Mouse (Mus musculus): ENCODE results near the gene Insl3.

Gene Insl3

DNA sequence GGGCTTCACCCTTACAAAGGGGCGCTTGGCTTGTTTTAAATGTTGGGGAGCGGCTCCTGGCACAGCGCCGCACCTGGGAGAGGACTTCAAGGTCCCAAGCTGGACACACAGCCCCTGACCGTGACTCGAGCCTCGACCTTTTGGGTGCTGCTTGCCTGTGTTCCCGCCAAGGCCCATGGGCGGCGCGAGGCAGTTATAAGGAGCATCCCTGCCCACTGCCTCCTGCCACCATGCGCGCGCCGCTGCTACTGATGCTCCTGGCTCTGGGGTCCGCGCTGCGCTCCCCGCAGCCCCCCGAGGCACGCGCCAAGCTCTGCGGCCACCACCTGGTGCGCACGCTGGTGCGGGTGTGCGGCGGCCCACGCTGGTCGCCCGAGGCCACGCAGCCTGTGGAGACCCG is at the start of gene Insl3:
Gene Insl3 (plus strand): TSS at position 187 of the 400 bp plus-strand sequence.
- no peak for DNase-seq

DNA sequence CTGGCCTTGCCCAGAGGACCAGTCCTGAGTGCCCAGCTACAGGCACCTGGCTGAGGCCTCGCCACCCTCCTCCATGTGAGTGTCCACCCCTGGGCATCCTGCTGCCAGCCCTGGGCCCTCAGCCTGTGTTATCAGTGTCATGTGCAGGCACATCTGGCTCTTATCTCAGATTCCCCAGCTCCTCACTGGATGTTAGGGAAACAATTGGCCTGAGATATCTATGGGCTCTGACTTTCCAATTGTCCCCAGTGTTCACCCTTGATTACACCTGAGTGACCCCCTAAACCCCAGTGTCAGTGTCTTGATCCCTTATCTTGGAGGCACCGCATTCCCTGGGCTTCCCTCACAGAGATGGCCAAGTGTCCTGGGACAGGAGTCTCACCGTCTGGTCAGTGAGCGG is 49.7 kb upstream of the Insl3 start:
- no peak for DNase-seq

DNA sequence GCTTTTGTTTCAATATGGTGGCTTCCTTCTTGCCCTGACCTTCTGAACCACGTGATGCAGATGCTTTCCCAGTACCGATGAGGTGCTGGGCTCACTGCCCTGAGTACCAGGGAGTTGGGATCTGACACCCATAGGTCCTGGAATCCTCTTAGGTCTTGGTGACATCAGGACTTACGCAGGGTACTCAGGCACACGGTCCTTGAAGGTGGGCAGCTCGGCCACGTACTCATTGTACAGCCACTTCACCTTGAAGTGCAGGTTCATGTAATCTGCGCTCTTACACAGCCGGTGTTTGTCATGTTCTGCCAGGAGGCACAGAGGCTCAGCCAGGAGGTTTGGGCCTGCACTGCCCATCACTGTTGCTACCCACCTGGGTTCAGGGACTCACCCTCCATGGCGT is 43.5 kb upstream of the Insl3 start:
- DNase-seq = no peak

DNA sequence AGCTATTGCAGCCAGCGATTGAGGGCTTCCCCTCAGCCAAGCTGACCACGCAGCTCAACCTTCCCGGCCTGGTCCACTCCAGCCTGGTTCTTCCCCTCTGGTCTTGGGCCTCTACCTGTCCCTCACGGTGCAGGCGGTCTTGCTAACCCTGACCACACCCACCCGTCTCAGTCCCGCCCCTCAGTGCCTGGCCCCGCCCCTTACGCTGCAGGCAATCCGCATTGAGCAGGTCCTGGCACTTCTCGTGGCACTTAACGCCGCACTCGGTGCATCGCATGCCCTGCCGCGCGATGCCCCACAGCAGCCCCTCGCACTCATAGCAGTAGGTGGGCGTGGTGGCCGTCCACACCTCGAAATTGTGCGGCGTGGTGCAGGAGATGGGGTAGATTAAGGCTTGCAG is 34.4 kb upstream of the Insl3 start:
- no peak for DNase-seq

DNA sequence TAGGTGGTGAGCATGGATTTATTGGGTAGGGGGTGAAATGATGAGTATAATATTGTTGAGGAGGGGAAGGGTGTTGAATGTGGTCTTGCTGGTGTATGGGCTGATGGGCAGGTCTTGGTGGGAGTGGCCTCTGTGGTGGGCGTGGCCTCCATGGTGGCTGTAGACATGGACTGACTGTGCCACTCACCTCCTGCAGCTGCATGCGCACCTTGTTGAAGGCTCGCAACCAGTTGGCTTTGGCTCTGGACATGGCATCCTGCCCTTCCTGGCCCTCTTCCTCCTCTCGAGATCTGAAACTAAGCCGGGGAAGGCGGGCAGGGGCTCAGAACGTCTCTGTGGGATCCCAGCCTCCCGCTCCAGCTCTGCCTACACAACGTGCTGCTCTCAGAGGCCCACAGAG is 31.2 kb upstream of the Insl3 start:
- no peak for DNase-seq

DNA sequence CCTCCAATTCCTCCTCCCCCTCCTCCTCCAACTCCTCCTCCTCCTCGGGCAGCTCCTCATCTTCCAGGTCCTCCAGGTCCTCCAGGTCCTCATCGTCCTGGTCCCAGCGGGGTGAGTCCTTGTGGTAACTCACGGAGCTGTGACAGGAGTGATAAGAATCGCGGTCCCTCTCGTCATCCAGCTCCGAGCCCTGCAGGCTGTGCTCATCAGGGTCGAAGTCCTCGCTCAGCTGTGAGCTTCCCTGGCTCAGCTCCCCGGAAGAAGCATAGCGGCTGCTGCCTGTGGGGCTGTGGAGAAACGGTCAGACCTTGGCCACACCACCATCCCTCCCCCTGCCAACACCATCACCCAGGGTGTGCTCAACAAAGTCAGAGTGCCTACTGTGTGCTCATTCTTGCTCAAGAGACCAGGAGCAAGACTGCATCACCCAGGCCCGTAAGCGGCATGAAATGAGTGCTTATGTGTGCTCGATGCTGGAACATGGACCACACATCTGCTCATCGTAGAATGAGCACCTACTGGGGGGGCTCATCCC is 30.4 kb upstream of the Insl3 start:
- DNase-seq = no peak

DNA sequence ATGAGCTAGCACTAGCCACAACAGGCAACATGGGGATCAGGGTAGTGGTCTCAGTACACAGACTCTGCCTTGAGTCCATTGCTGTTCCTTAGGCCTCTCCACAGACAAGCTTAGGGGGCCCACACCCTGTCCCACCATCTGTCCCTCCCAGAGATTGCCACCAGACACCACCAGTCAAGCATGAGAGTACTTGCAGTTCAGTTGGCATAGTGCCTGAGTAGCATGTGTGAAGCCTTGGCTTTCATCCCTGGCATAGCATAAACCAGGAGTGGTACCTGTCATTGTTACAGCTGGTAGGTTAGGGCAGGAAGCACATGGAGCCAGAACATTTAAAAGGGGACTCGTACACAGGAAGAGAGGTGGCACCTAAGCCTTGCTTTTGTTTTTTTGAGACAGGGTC is 29.3 kb upstream of the Insl3 start:
- no peak for DNase-seq

DNA sequence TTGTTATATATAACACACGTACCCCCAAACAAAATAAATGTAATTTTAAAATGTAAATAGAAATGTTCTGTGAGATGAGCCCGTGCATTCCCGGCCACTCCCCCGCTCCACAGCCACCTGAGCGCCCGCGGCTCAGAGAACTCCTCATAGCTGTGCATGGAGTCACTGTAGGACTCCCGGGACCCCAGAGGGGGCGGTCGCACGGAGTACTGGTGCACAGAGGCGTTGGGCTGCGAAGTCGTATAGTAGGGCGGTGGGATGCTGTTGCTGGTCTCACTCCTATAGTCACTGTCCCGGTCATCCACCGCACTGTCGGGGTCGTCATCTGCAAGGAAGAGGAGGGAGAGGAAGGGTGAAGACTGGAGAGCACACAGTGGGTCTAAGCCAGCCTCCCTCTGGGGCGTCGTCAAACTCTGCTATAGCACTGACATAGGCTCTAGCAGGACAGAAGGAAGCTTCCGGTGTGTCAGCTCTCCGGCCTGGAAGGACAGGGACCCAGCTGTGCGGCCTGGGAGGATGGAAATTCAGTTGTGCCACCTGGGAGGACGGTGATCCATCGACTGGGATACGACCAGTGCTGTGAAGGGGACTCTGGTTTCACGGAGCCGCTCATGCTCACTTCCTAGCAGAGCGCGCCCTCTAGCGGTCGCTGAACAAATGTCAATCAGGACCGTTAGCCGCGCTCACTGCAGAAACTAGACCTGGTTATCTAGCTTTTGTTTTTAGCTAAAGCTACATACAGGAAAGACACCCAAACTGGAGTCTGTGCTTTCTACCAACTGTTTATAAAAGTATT is 28.5 kb upstream of the Insl3 start:
- DNase-seq = peak; percentile 76 to 82

DNA sequence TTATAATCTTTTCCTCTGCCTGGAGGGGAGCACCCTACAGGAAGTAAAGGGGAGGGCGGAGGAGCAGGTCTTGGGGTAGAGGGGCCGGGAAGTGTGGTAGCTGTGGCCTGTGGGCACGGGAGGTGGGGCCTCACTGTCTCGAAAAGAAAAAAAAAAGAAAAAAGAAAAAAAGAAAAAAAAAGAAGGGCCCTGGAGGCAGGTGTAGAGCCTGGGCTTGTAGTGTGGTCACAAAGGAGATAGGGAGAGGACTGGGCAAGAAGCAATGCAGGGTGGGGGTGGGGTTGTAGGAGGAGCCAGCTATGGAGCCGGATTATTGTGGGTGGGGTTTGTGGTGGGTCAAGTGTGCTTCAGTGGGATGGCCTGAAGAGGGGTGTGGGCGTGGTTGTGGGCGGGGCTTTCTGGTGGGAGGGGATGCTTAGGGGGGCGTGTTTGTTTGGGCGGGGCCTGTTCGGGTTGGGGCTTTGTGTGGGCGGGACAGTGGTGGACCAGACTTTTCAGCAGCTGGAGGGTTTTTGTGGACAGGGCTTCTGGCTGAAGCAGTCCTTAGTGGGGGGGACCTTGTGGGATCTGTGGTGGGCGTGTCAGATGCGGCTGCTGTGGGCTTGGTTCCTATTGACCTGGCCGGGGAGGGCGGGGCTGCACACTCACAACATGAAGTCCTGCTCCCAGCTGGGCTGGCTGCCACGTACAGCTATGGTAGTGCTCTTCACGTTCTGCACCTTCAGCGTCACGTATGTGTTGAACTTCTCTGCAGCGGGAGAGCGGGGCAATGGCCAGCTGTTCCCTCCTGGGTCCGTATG is 23.5 kb upstream of the Insl3 start:
- DNase-seq = peak; percentile 52 to 66

DNA sequence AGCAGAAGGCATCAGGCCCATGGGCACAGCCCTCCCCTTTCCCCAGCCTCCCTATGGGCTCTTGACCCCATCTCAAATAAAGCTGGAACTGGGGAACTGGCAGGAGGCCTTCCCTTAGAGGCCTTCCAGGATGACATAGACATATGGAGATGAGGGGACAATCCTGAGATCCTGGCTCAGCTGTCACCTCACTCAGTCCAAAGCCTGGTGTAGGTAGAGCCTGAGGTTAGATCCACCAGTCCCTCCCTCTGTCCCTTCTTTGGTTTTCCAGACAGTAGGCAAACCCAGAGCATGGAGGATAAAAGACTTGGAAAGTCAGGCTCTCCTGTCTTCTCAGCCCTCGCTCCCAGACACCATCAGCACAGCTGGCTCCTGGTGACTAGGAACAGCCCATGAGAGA is 22.2 kb upstream of the Insl3 start:
- no peak for DNase-seq

DNA sequence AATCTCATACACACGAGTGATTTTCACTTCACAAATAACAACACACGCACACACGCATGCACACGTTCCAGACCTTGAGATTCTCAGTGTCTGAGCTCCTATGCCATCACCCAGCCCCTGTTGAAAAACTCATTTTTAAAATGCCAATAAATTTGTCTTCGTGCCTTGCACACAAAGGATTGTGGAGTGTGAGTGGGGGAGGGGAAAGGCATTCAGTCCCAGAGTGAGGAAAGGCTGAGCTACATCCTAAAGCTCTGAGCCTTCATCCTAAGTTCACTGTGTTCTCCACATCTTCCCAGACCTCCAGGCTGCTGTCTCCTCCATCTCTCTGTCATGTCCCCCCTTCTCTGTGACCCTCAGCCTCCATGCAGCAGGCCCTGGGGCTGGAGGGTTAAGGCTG is 21.8 kb upstream of the Insl3 start:
- no peak for DNase-seq

DNA sequence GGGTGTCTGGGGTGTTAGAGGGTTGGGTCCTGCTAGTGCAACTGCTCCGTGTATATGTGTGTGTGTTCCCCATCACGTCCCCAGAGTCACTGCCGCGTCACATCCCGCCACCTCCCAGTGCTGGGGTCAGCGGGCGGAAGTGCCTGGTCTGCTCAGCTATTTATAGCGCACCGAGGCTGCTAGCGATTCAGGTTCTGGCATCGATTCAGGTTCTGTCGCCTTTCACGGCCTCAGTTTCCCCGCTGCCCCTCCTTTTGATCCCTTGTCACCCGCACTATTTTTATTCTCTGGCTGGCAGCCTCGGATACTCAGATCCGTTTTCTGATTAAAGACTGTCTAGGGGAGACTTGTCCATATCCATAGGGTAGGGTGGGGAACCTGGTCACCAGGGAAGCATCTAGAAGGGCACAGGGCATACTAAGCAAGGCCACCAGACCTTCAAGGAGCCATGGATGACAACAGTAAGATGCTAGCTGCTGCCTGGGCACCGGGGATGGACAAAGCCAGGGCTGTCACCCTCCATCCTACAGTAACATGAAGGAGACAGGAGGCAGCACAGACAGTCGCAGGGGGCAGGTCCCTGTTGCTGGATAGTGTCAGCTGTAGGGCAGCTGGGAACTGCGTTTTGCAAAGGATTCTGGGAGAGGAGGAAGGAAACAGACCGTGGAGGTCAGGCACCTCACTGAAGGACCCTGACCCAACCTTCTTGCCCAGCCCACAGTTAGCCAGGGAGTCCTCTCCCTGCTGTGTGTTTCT is 20.6 kb upstream of the Insl3 start:
- DNase-seq = peak; percentile 38 to 51

DNA sequence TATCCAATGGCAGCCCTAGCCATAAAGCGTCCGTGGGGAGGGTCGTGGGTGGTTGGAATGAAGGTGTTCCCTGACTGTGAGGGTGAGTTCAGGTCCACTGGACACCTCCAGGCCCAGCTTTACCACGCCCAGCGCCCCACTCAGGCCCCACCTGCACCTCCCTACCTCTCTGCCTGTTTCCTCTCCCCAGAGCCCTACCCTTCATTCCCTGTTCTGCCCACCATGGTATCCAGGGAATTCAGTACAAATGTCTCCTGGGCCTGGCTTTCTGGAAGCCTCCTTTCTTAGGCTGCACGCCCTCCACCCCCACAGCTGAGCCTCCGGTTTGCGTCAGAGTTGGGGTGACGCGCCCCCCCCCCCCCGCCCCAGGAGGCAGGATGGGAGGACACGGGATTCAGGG is 18.8 kb upstream of the Insl3 start:
- no peak for DNase-seq

DNA sequence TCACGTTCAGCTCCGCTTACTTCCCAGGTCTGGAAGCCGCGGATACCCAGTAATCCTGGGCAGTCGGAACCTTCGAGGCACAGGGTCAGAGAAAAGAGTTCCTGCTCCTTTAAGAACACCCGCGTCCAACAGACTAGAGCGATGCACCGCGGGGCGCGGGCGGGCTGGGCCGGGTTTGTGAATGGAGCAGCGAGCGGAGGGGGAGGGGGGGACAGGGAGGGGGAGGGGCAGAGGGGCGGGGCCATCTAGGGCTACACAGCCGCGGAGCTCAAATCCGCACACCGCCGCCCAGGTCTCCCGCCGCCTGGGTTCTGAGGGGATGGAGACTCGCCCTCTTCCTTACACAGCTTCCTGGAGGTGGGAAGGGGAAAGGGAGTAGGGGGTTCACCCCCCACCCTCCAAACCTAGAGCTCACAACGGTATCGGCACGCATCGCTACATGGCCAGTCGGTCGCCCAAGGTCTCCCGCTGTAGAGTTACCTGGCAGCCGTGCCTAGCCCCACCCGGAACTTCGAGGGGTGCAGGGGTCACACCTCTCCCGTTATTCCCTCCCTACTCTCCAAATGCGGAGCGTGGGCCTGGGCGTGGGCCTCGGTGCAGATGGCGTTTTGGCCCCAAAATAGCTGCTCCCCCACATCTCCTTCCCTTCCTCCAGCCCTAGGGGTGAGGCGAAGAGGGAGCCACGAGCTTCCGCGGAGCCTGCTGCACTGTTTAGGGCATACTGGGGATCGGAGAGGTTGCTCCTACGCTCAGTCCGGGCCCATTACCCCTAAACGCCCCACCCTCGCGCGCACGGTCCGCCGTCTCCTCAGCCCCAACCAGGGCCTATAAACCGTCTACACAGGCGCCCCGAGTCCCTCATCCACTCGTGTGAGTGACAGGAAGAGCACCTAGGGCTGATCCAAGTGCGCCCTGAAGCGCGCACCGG is 18.1 kb upstream of the Insl3 start:
- DNase-seq = peak; percentile 17 to 47

DNA sequence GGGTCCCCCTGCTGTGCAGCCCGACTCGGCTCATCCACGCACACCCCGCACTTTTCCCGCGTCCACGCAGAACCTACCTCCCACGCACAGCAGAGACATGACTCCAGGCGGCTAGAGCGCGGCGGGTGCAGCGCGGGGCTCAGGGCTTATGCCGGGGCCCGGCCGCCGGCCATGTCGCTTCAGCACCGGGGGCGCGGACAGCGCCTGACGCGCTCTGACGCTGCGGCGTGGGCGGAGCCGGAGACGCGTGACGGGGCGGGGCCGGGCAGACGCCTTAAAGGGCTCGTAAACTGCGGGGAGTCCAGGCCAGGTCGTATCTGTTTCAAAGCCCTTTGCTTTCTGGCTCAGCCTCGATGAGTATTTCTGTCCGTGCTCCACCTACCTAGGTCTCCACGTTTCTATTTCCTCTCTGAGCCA is 17.5 kb upstream of the Insl3 start, which contains the start of gene Unc13a:
Gene Unc13a (minus strand): TSS at position 209 of the 417 bp plus-strand sequence.
- peak; percentile 88 to 90 for DNase-seq

DNA sequence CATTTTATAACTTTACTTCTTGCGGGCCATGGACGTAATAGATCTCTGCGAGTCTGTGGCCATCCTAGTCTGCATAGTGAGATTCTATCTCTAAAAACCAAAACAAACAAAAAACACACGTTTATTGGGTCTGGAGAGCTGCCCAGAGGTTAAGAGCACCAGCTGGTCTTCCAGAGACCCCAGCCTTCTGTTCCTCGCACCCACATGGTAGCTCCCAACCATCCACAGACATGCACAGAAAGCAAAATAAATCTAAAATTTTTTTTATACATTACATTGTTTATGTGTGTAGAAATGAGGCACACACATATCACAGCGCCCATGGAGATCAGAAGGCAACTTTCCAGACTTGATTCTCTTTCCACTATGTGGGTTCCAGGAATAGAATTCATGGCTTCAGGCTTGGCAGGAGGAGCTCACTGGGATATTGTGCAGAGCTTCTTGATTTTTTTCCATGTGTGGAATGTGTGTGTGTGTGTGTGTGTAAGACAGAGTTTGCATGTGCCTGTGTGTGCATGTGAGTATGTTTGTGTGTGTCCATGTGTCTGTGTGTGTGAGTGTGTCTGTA is 16.8 kb upstream of the Insl3 start:
- DNase-seq = no peak

DNA sequence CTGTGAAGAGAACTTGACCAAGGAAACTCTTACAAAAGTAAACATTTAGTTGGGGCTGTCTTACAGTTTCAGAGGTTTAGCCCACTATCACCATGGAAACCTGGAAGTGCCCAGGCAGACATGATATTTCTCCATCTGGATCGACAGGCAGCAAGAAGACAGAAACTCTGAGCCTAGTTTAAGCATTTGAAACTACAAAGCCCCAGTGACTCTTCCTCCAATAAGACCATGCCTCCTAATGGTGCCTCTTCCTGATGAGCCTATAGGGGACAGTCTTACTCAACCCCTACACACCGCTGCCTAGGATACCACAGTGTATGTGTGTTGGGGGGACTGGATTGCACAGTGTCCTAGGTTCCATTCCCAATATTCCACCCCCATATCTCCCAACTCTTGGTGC is 14.9 kb upstream of the Insl3 start:
- DNase-seq = no peak

DNA sequence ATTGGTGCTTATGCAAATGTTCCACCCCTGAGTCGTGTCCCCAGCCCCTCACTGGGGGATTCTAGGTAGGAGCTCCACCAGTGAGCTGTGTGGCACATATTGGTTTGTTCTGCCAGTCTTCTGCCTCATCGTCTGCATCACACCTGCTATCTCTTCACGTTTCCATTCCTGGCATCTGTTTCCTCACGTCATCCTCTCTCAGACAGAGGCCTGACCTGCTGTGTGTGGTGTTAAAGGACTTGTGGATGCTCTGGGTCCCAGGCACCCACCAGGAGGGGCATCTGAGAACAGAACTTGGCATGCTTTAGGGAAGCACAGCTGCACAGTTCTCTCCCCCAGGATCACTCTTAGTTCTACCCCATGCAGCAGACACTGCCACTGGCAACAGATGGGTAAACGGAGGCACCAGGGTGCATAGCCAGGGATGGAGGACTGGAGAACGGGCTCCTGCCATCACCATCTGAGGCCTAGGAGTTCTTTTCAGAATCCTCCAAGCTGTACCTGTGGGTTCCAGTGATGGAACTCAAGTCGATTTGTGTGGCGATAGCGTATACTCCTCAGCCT is 13.5 kb upstream of the Insl3 start:
- DNase-seq = no peak

DNA sequence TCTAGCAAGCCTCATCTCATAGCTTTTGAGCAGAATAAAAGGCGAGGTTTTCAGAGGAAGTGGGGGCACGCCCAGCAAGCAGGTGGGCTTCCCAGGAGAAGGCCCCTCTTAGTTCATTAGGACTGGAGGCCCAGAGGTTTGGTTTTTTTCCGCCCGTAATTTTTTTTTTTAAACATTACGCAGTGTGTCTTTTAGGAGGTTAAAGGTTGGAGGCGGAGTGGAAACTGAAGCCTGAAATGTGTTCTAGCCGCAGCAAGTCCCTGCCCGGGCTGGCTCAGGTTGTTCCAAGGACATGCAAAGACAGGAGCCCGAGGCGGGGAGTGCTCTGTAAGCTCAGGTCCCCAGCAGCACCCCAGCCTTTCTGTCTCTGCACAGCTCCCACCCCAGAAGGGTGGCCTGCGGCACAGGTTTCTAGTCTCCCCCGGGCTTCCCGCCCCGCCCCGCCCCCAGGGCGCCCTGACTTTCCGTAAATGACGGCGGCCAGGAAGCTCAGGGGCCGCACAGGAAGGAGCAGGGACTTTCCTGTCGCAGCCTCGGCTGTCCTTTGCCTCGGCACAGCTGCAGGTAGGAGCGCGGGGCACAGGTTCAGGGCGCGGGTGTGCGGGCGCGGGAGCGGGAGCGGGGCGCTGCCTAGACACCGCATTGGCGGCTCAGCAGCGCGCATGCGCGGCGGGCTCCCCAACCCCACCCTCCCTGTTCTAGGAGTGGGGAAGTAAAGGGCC is 12.8 kb upstream of the Insl3 start, which contains the start of gene Jak3:
Gene Jak3 (plus strand): TSS at position 277 of the 722 bp plus-strand sequence.
- peak; percentile 74 to 77 for DNase-seq

DNA sequence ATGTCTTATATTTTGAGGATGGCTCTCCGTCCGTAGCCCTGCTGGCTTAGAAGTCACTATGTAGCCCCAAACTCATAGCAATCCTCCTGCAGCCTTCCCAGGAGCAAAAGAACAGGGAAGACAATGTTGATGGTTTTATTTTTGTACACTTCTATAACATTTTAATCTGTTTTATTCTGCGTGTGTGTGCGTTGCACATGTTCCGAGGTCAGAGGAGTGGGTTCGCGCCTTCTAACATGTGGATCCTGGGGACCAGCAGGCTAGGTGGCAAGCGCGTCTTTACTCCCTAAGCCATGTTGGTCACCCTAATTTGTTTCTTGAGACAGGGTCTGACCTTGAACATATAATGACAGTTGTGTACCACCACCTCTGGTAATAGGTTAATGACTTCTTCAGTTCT is 12.2 kb upstream of the Insl3 start:
- no peak for DNase-seq

Data from thymus, postnatal 36 days (tissue).